Mouse (Mus musculus): Measurements from ENCODE around the gene Prl7a2. TPM values are rescaled to one million over a fixed set of nuclear protein-coding genes. Genes with fewer than 3 reads are reported as not detected.

Gene Prl7a2
- polyA plus RNA-seq (2014; fragmentation: Illumina TruSeq; extraction: RNeasy Lipid Tissue Mini Kit (QIAGEN cat#74804); ENCODE audit: insufficient read depth, low read depth, low replicate concordance) = not detected

GRCm38 (mm10) chr13:27667936-27668335, at the start of gene Prl7a2:
TSS of gene Prl7a2 (minus strand) at chr13:27668036.

GRCm38 (mm10) chr13:27716636-27717035, 48.8 kb upstream of the Prl7a2 start, which contains the start of gene Prl7d1:
TSS of gene Prl7d1 (minus strand) at chr13:27716736.

GRCm38 (mm10) chr13:27642393-27642792, 25.4 kb downstream of the Prl7a2 start, which contains the start of gene Prl7a1:
TSS of gene Prl7a1 (minus strand) at chr13:27642493.

GRCm38 (mm10) chr13:27610482-27610881, 57.4 kb downstream of the Prl7a2 start, which contains the start of gene Prl7b1:
TSS of gene Prl7b1 (minus strand) at chr13:27610582.

Other genes with a start within 250 kb of the Prl7a2 start
- gene Prl8a6, start 229.3 kb downstream of the Prl7a2 start, polyA plus RNA-seq (2014; fragmentation: Illumina TruSeq; extraction: RNeasy Lipid Tissue Mini Kit (QIAGEN cat#74804); ENCODE audit: insufficient read depth, low read depth, low replicate concordance) = not detected
- not detected for gene Prl8a8, start 154.8 kb downstream of the Prl7a2 start, polyA plus RNA-seq (2014; fragmentation: Illumina TruSeq; extraction: RNeasy Lipid Tissue Mini Kit (QIAGEN cat#74804); ENCODE audit: insufficient read depth, low read depth, low replicate concordance)
- gene Prl8a9, start 103.4 kb downstream of the Prl7a2 start, polyA plus RNA-seq (2014; fragmentation: Illumina TruSeq; extraction: RNeasy Lipid Tissue Mini Kit (QIAGEN cat#74804); ENCODE audit: insufficient read depth, low read depth, low replicate concordance) = not detected
- not detected for gene Prl8a1, start 85.9 kb downstream of the Prl7a2 start, polyA plus RNA-seq (2014; fragmentation: Illumina TruSeq; extraction: RNeasy Lipid Tissue Mini Kit (QIAGEN cat#74804); ENCODE audit: insufficient read depth, low read depth, low replicate concordance)
- gene Prl7b1, start 57.5 kb downstream of the Prl7a2 start, polyA plus RNA-seq (2014; fragmentation: Illumina TruSeq; extraction: RNeasy Lipid Tissue Mini Kit (QIAGEN cat#74804); ENCODE audit: insufficient read depth, low read depth, low replicate concordance) = not detected
- not detected for gene Prl7a1, start 25.5 kb downstream of the Prl7a2 start, polyA plus RNA-seq (2014; fragmentation: Illumina TruSeq; extraction: RNeasy Lipid Tissue Mini Kit (QIAGEN cat#74804); ENCODE audit: insufficient read depth, low read depth, low replicate concordance)
- gene Prl7d1, start 48.7 kb upstream of the Prl7a2 start, polyA plus RNA-seq (2014; fragmentation: Illumina TruSeq; extraction: RNeasy Lipid Tissue Mini Kit (QIAGEN cat#74804); ENCODE audit: insufficient read depth, low read depth, low replicate concordance) = not detected
- gene Prl7c1, start 112.8 kb upstream of the Prl7a2 start, polyA plus RNA-seq (2014; fragmentation: Illumina TruSeq; extraction: RNeasy Lipid Tissue Mini Kit (QIAGEN cat#74804); ENCODE audit: insufficient read depth, low read depth, low replicate concordance) = not detected
- not detected for gene Prl2a1, start 133.6 kb upstream of the Prl7a2 start, polyA plus RNA-seq (2014; fragmentation: Illumina TruSeq; extraction: RNeasy Lipid Tissue Mini Kit (QIAGEN cat#74804); ENCODE audit: insufficient read depth, low read depth, low replicate concordance)
- gene Prl2c1, start 181.3 kb upstream of the Prl7a2 start, polyA plus RNA-seq (2014; fragmentation: Illumina TruSeq; extraction: RNeasy Lipid Tissue Mini Kit (QIAGEN cat#74804); ENCODE audit: insufficient read depth, low read depth, low replicate concordance) = not detected